Mouse (Mus musculus) left cerebral cortex, adult 8-10 months (tissue): ENCODE results near the gene Lzts2. TPM values are rescaled to one million over a fixed set of nuclear protein-coding genes. Genes with fewer than 3 reads are reported as not detected.

Source experiments
- DNase-seq, 2 experiments: peaks; one replicate each; pipeline ENCODE4 v3.0.0; 2022; ENCODE audit warnings: low spot score in 2 of 2
- total RNA-seq, 4 experiments: library from RNA; stranded (reverse); gene quantifications; 2 replicates each; pipeline ENCODE4 v1.2.4; 2022

Gene Lzts2
- total RNA-seq: 10 to 100 TPM; 40.8 to 44.6 (median 43.3) TPM

DNA sequence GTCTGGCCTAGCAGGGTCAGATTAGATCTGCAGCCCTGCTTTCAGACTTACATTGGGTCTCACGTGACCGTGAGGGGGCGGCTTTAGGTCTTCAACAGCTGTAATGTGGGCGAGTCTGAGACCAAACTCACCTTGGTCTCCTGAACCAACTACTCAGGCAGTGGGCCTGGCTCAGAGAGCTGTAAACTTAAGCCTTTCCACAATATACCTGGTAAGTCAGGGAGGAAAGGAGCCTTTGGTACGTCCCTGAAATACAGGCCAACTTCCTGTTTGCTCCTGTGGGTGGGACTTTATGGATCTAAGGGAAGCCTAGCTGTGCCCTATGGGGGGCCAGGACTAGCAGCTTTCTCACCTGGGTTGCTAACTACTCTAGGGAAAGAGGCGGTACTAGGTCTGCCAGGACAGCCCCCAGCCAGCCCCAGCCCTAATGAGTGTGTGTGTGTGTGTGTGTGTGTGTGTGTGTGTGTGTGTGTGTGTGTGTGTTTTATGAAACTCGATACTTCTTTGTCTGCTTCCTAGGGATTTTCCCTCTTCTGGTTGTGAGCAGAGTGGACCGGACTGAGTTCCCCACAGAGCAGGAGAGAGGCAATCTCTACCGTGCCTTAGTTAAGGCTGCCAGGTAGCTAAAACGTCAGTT is at the start of gene Lzts2:
Lzts2 (plus strand) TSS at position 80 of the 637 bp plus-strand sequence.
- DNase-seq: no peak

GRCm38 (mm10) chr19:44965978-44966377 is 48.2 kb upstream of the Lzts2 start:
- DNase-seq: no peak

- DNase-seq: no peak
Observed at GRCm38 (mm10) chr19:44968329-44968728, 45.9 kb upstream of the Lzts2 start.

GRCm38 (mm10) chr19:44976636-44977035 is 37.6 kb upstream of the Lzts2 start:
- DNase-seq: no peak

DNA sequence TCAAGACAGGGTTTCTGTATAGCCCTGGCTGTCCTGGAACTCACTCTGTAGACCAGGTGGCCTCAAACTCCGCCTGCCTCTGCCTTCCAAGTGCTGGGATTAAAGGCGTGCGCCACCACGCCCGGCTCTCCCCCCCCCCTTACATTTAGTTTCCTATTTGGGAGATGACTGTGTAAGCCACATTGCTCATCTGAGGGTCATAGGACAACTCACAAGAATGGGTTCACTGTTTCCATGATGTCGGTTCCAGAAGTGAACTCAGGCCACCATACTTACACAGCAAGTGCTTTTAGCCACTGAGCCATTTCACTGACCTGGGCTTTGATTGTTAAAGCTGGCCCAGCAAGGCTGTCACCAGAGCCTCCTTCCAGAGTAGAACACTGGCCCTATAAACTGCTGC is 37.1 kb upstream of the Lzts2 start:
- no peak for DNase-seq

DNA sequence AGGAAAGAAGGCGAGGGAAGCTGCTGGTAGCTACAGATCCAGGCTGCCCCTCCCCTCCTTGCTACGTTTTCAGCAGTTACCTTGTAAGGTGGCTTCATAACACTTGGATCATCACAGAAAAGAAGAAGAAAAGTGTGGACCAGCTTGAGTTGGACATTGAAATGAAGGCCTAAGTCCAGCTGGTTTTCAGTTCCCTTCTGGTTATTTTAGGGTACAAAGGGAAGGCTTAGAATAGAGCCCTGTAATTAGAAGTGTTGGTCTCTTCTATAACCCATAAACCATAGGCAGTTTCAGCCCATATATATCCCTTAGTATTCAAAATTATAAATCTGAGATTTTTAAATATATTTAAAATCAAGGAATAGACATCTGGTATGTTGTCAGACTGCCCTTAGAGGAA is 33.4 kb upstream of the Lzts2 start:
- DNase-seq: no peak

- DNase-seq: no peak
Observed at GRCm38 (mm10) chr19:44982477-44983115, 31.6 kb upstream of the Lzts2 start.

- no peak for DNase-seq
Observed at GRCm38 (mm10) chr19:44983366-44983765, 30.8 kb upstream of the Lzts2 start.

GRCm38 (mm10) chr19:44984420-44984819 is 29.8 kb upstream of the Lzts2 start:
- DNase-seq: no peak

DNA sequence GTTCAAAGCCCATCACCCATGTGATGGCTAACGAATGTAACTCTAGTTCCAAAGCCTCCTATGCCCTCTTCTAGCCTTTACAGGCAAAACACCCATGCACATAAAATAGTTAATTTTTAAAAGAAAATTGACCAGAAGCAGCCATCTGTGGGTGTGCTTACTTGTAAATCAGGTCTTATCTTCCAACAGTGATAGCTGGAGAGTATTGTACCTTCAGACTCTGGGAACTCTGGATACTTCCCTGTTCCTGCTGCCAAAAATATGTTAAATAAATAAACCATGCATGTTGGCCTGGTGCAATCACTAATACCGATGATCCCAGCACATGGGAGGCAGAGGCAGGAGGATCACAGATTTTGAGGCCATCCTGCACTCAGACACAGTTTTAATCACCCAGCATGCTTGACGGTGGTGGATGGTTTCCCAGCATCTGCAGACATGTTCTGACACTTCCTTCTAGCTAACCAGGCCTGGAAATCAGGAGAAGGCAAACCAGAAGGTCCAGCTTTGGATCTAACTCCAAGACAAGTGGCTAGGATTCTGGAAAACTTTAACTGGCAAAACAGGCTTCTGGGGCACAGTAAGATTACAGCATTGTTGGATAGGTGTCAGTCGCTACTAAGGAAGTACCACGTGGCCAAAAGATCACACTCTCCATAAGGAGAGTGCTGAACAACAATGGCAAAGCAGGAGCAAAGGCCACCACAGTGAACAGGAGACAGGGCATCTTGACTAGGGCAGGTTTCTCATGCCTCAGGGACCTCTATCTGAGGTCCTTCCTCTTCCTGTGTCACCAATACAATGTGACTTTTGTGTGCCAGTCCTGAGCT is 28.8 kb upstream of the Lzts2 start:
- DNase-seq: no peak

- no peak for DNase-seq
Observed at GRCm38 (mm10) chr19:44987004-44987403, 27.2 kb upstream of the Lzts2 start.

- DNase-seq: no peak
Observed at GRCm38 (mm10) chr19:44987851-44988250, 26.4 kb upstream of the Lzts2 start.

GRCm38 (mm10) chr19:44988321-44988720 is 25.9 kb upstream of the Lzts2 start:
- no peak for DNase-seq

- no peak for DNase-seq
Observed at GRCm38 (mm10) chr19:44988831-44989566, 25.2 kb upstream of the Lzts2 start, which contains the start of gene Sema4g. TSS of gene Sema4g (plus strand) at chr19:44989101.

- DNase-seq: no peak
Observed at GRCm38 (mm10) chr19:44989567-44990495, 24.4 kb upstream of the Lzts2 start.

DNA sequence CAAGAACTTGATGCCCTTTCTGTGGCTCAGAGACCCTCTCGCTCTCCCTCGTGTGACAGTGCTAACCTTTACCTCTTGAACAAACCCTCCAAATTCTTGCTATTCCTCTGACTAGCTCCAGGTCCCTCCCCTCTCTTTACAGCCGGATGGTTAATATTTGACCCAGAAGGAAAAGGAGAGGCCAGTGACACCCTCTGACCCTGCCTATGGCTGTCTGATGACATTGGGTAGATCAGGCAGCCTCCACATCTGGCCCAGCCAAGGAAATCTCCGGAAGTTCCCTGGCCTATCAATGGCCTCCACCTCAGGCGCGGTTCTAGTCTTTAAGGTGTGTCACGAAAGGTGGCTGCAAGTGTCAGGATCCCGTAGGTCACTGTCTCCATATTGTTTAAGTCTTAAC is 23.2 kb upstream of the Lzts2 start:
- no peak for DNase-seq

- no peak for DNase-seq
Observed at GRCm38 (mm10) chr19:44992246-44992645, 22.0 kb upstream of the Lzts2 start.

DNA sequence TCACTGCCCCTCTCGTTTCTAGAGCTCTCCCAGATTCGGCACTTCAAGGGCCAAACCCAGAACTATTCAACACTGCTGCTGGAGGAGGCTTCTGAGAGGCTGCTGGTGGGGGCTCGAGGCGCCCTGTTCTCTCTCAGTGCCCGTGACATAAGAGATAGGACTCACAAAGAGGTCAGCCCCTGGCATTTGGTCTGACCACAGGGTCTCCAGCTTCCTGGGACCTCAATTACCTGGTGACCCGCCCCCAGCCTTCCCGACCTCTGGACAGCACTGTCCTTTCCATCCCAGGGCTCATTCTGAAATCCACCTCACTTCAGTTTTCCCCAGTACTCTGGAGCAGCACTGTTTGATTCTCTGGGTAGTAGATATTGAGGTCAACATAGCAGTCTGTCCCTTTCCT is 21.5 kb upstream of the Lzts2 start:
- no peak for DNase-seq

DNA sequence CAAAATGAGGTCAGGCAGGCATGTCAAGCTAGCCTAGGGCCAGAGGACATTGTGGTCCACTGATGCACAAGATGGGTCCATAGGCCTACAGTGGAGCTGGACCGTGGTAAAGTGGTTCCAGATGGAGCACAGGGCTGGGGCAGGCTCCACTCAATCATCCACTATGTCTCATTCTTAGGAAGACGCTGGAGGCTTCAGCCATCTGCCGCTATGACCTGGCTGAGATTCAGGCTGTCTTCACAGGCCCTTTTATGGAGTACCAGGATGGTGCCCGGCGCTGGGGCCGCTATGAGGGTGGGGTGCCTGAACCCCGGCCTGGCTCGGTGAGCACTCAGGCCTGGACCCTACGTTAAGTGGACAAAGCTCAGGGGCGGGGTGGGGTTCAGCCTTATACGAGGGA is 16.4 kb upstream of the Lzts2 start:
- DNase-seq: no peak

DNA sequence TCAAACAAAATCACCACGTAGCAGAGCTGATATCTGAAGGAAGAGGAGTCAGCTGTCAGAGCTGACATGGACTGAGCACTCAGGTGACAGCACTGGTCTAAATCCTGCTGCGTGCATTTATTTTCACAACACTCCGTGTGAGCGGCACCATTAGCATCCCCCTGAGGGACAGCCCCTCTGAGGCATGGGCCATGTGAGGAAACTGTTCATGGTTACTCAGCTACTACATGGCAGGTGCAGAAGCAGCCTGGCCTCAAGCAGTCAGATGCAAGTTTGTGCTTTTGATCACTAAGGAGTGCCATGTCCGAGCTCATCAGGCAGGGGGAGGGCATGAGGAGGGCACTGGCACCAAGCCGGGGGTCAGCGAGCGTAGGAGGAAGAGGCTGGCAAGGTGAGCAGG is 14.6 kb upstream of the Lzts2 start:
- no peak for DNase-seq

DNA sequence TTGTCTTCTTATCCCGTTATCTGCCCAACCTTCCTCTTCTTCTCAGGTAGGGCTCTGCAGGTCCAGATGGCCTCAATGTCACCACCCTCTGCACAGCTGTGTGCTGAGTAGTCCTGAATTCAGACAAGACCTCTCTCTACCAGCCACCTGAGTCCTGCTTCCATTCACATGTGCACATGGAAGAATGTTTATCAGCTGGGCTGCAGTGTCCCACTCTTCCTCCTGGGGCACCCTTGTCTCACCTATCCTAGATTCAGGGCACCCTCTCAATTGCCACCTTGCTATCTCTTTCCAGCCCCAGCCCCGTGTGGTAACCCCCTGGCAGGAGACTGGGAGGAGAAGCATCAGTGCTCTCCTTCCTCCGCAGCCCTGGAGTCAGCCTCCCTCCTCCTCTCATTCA is 11.9 kb upstream of the Lzts2 start:
- DNase-seq: no peak
